Mouse (Mus musculus): ENCODE results near the gene Vps41.

Gene Vps41

DNA sequence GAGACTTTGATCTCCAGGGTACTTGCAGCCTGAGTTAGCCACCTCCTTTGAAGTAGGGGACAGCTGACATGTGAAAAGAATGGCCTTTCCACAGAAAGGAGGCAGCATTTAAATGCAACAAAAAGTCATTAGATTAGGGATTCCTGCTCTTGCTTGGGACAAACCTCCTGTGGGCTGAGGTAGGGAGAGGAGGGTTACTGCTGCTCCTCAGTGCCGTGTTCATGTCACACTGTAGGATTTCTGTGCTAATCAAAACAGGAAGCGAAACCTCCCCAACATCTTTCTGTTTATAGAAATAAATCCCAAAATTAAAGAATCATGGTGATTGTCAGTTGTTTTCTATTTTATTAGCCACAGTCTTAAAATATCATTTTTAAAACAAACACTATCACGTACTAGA is 77.4 kb downstream of the Vps41 start:
- no peak for DNase-seq

GRCm38 (mm10) chr13:18797555-18797954 is 80.5 kb downstream of the Vps41 start:
- DNase-seq, result no peak

GRCm38 (mm10) chr13:18800434-18800833 is 83.3 kb downstream of the Vps41 start:
- no peak for DNase-seq

GRCm38 (mm10) chr13:18809465-18809864 is 92.4 kb downstream of the Vps41 start:
- DNase-seq, result no peak

DNA sequence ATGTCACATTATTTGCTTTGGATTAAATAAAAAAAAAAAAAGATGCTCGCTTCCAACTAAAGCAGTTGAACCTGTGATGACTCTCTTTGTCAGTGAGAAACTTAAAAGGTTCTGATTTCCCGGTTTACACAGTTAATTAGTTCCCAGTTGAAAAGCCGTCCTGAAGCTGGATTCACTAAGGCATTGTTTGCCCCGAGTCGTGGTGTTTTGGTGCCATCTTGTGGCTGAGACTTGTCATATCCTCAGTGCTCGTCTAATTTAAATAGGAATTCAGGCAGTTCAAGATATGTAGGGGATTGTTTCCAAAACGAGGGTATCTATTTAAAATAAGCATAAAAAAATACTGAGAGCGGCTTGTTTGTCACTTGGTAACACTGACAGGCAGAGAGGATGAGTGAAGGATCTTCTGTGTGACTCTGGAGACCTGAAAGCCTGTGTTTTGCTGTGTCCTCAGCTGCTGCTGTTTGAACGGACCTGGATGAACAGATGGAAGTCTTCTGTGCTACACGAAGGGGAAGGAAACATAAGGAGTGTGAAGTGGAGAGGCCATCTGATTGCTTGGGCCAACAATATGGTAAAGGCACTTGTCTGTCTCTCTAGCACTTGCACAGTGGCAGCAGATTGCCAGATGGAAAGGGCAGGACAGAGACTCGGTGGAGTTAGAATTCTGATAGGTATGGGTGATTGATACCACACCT is 93.0 kb downstream of the Vps41 start:
- peak; percentile 72 for DNase-seq

DNA sequence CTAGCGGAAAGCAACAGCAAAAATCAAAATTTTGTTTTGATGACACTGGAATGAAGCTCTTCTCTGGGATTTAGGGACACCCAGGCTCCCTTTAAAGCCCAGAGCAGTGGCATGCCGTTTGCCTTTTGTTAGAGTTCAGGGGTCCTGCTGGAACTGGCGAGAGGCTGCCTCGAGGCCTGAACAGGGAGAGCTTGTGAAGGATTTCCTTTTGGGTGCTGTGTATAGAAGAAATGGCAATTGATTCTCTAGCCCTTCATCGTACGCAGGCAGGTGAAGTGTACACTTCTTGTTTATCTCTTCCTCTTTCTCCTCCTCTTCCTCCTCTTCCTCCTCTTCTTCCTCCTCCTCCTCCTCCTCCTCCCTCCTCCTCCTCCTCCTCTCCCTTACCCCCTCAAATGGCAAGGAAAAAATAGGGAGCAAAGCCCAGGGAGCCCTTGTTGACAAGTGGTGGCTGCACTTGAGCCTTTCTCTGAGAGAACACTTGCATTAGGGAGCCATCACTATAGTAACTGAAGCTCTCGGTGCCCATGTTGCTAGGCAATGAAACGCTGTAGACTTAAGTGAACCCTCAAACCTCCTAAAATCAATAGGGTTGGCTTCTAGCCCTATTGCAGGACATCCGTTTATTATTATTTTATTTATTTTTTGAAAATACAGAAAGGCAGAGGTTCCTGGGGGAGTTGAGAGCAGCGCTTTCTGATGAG is 107.5 kb downstream of the Vps41 start:
- DNase-seq, result no peak

DNA sequence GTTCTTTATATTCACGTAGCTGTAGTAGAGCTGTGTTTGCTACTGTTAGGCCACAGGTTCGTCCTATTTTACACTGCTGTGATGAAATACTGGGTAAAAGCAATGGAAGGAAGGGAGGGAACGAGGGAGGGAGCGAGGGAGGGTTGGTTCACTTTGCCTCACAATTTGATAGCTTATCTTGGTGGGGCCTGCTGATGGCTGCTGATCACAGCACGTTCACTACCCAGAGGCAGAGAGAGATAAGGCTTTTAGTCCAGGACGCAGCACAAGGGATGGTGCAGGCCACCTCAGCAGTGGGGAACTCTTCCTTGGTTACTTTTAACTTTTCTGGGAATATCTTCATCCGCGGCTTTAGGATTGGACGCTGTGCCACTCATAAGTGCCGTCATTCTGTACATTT is 109.9 kb downstream of the Vps41 start:
- DNase-seq, result no peak

- DNase-seq, result no peak
These were observed 113.4 kb downstream of the Vps41 start for GRCm38 (mm10) chr13:18830486-18830885.

GRCm38 (mm10) chr13:18839231-18839630 is 122.1 kb downstream of the Vps41 start:
- no peak for DNase-seq

DNA sequence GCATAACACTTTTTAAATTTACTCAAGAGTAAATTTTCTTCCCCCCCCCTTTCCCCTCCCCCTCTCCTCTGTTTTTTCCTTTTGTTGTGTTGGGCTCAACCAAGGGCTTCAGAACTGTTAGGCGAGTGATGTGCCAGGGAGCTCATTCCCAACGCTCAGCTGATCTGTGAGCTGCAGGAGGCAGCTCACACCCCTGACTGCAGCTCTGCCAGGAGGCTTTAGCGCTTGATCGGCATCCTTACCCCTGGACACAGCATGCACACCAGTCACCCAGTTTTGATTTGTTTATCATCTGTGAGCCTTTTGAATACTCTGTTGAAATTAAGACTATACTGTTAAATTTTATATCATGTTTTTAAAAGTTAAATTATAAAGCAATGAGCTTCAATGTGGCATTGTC is 123.3 kb downstream of the Vps41 start:
- DNase-seq, result no peak

DNA sequence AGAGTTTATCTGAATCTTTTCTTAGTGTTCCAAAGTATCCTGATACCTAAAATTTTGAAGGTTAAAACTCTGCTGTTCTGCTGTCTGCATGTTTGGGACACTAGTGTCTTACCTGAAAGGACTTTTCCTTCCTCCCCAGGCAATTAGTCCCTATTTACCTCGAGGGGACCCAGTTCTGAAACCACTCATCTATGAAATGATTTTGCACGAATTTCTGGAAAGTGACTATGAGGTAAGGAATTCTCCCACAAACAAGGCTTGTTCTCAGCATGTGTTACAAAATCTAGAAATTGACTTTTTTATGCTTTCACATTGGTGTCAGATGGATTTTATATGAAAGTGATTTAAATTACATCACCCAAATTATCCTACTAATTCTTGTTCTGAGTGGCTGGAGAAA is 123.9 kb downstream of the Vps41 start:
- DNase-seq, result no peak

- no peak for DNase-seq
These were observed 124.7 kb downstream of the Vps41 start for GRCm38 (mm10) chr13:18841752-18842282.

GRCm38 (mm10) chr13:18842556-18842955 is 125.5 kb downstream of the Vps41 start:
- no peak for DNase-seq

GRCm38 (mm10) chr13:18843546-18843945 is 126.5 kb downstream of the Vps41 start:
- DNase-seq, result no peak

DNA sequence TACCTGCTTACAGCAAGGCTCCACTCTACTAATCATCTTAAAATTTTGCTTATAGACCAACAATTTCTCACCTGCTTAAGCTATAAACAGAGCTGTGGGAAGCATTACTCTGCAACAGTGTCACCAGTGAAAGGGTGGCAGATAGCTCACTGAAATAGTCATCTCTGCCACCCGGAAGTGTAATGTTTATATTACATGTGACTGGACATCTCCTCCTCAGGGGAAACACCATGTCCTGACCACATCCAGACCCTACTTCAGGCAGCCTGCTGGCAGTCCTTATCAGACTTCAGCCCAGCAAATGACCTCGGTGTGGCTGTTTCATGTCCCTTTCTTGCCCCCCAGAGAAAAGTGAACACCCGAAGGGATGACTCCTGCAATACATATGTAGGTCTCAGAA is 130.3 kb downstream of the Vps41 start:
- no peak for DNase-seq

DNA sequence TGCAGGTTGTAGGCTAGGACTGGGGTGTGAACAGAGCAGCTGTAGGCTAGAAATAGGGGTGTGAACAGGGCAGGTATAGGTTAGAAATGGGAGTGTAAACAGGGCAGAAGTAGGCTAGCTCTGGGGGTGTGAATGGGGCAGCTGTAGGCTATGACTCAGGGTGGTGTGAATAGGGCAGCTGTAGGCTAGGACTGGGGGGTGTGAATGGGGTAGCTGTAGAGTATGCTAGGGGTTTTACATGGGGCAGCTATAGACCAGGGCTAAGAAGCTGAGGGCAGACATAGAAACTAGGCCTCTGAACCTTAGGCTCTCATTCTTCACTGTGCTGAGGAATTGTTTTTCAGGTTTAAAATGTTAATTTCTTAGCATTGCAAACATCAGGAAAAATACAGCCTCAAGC is 132.5 kb downstream of the Vps41 start:
- no peak for DNase-seq

DNA sequence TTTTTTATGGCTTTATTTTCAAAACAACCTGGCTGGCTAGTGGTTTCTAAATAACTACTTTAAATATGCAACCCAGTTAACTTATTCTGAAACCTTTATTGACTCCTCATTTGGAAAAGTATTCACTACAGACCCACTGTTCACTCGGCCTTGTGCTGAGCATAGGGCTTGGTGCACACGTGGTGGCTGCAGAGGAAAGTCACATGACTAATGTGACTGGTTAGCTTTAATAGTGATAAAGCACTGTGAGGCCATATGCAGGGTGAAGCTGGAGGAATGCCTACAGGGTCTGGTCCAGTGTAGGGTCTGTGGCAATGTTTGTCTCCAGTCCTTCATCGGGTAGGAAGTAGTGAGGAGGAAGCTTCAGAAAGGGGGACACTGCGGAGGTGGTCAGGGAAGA is 134.1 kb downstream of the Vps41 start:
- no peak for DNase-seq

GRCm38 (mm10) chr13:18852718-18853117 is 135.6 kb downstream of the Vps41 start:
- no peak for DNase-seq

DNA sequence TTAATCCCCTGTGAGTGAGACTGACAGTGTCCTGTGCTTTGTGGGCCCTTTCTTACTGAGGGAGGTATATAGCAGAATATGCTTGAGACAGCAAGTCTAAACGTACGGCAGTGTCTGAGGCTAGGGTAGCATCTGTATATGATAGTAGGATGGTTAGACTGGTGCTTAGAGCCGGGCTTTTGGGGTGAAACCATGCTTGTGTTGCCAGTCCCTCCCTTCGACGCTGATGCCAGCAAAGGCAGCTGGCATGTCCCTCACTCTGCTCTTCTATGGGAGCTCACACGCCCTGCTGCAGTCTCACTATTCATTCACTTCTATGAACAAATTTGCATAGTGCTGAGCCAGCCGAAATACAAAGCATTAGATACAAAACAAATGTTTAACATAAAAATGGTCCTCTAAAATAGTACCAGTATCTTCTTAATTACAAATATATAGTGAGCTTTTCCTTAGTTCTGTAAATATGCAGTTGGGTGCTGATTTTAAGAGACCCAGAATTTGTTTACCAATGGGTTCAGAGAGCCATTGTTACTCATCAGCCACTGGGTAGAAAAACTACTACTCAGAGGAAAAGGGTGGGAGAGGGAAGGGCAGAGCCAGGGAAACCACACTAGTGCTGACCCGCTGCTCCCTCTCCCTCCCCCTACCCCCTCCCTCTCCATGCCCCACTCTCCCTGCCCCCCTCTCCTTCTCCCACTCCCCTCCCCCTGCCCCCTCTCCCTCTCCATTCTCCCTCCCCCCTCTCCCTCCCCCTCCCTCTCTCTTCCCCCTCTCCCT is 139.1 kb downstream of the Vps41 start:
- no peak for DNase-seq

DNA sequence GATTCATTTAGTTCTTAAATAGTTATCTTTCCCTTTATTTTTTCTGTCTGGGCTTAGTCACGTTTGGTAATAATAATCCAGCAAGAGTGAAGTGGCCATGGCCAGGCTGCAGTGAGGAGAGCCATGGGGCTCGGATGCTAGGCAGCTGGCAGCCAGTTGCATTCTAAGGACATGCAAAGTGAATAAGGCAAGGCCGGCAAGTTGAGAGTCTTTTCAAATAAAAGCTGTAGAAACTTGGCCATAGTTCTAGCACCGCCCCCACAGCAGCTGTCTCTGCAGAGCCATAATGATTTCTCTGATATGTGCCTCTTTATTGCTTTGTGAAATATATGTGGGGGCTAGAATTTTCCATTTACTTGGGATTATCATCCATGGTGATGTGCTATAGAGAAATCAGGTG is 141.1 kb downstream of the Vps41 start:
- DNase-seq, result peak; percentile 13

DNA sequence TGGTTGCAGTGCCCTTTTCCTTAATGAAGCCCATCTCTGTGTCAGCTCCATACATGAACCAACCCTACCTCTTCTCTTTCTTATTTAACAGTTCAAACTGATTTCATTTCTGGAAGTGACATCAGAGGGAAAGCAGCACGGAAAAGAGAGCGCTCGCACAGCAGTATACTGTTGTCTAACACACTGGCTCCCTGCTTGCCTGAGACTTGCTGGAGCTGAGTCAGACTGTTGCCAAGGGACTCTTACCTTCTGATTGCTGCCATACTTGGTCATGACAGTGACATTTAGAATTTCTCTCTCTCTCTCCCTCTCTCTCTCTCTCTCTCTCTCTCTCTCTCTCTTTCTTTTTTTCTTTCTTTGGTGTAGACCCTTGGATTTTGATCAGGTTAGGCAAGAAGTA is 142.3 kb downstream of the Vps41 start:
- no peak for DNase-seq

GRCm38 (mm10) chr13:18868030-18868490 is 151.0 kb downstream of the Vps41 start:
- DNase-seq, result peak; percentile 41

- DNase-seq, result no peak
These were observed 151.7 kb downstream of the Vps41 start for GRCm38 (mm10) chr13:18868825-18869224.

DNA sequence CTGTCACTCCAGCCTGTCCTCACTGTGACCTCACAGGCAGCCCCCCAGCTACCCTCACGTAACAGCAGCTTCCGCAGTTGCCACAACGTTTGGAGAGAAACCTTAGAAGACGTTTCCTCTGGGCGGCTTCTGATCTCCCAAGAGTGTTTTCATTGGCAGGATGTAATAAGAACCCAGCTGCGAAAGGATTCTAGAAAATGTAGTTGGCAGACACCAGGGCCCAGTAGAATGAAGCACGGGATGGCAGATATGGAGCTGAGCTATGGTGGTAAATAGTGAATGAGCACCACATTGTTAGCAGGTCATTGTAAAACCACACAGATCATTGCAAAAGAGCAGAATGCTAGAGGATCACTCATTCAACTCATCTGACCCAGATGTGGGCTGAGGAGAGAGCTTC is 158.2 kb downstream of the Vps41 start:
- DNase-seq, result no peak

Data from lung, postnatal 10 days (tissue).